Mouse (Mus musculus) gonadal fat pad, adult 2 months (tissue): ENCODE data around the gene Fetub. TPM values are rescaled to one million over a fixed set of nuclear protein-coding genes. Genes with fewer than 3 reads are reported as not detected.

Experiments
- DNase-seq: peaks from one replicate; pipeline ENCODE4 v3.0.0-alpha.2; 2012; ENCODE audit warnings: low read depth
- polyA plus RNA-seq: library from polyadenylated mRNA; depleted of rRNA; stranded (reverse); fragments of >200 nt; gene quantifications from 2 replicates; pipeline ENCODE4 v1.2.3, GENCODE M21; 2012; rRNA removed

Gene Fetub
- 10.9 and 13.7 TPM in 2 replicates for polyA plus RNA-seq

DNA sequence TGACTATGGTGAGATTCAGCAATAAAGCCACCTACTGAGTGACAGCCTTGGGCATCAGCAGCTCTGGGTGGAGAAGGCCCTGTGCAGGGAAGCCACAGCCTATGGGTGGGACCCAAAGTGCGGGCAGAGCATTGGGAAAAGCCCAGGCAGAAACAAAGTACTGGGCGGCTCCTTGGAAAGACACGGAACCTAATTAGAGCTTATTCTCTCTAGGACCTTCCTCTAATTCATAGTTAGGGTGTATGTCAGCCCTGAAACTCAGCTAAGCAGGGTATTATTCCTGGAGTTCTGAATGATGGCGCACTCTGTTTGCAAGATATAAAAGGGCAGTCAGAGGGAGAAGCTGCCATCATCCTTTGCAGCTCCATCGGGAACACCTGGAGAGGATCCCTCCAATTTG is at the start of gene Fetub:
Fetub (plus strand) TSS at position 301 of the 400 bp plus-strand sequence.
- no peak for DNase-seq

DNA sequence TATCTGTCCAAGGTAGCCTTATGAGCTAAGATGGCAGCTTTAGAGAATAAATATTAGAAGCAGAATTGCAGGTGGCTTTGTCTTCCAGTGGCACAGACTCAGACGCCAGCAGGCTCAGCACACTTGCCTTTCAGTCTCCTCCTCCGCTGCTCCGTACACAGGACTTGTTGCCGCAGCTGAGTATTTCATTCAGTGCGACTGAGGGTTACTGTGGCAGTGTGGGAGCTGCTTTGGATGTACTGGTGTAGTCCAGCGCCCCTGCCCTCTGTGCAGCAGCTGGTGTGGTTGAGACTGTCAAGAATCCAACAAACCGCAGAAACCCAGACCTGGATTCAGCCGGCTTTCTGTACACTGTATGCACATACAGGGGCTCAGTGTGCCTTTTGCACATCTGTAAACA is 45.7 kb upstream of the Fetub start:
- DNase-seq: no peak

DNA sequence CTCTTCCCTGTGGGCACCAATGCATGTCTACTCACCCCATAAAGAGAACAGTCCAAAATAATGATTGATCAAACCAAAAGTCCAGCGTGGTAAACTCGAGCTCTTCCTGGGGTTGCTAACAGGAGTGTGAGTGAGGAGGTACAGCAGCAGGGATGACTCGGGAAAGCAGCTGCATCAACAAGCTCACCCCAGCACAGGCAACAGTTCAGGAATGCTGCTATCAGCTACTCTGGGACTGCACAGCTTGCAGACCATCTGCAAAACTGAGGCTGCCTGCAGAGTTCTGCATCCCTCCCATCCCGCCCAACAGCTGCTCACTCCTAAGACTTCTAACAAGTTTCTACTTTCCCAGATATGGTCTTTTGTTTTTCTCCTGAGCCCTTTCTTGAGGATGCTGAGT is 44.8 kb upstream of the Fetub start:
- DNase-seq: no peak

DNA sequence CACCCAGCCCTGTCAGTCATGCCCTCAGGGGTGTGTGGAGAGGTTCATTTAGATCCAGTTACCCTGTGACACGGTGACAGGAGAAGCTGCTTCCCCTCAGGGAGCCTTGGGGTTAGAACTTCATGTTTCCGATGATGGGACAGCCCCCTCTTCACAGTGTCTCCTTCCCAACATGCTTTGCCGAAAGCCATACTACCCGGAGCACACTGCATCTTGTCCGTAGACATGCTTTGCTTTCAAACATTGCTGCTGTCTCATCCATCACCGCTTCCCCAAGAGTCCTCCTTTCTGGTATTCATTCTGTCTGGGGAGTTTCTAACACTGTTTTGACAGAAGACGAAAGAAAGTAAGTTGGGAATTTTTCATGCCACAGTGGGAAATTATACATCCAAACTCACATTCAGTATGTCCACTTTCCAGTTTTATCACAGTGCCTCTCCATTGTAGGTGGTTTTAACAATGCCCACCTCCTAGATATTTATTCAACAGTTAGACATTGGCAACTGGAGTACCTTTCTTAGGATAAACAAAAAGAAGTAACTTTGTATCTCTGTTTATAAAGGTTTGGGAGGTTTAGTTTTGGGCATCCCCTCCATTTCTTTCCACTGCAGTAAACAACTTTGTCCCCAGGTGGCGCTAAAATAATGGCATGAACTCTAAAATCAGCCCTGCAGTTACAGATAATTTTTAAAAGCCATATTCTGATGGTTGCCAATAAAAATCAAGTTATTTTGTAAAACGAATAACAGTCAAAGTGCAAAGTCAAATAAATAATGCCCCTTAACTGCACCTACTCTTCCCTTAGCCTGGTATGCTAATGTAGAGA is 41.7 kb upstream of the Fetub start:
- DNase-seq: no peak

DNA sequence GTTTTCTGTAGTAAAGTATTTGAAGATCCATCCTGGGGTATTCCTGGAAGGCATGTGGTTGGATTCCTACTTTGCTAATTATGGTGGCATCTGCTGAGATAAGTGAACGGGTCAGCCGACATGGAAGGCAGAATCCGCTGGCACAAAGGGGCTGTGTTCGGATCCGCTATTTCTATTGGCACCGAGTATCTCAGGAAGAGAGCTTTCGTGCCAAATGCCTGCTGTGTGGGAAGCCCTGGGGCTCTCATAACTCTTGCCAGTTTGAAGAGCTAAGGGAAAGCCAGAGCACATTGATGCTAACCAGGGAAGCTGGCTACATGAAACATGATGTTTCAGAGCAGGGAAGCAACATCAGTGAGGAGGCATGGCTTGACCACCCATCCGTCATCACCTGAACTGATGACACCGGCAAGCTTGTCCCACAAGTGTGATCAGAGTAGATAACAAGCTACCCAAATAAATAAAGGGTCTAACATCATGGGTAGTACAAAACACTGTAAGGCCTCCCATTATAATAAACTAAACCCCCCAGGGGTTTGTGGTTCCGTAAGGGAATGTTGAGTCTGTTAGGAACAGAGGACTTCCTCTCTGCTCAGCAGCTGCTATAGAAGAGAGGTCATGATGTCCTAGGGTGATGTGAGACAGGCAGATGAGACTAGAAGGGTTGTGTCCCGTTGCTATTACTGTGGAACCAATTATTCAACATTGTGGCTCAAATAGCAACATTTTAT is 40.3 kb upstream of the Fetub start:
- DNase-seq: no peak

- DNase-seq: no peak
Observed at GRCm38 (mm10) chr16:22878716-22879115, 39.4 kb upstream of the Fetub start.

- DNase-seq: no peak
Observed at GRCm38 (mm10) chr16:22879945-22880595, 38.1 kb upstream of the Fetub start.

GRCm38 (mm10) chr16:22880900-22881299 is 37.2 kb upstream of the Fetub start:
- no peak for DNase-seq

- no peak for DNase-seq
Observed at GRCm38 (mm10) chr16:22881487-22881886, 36.6 kb upstream of the Fetub start.

- no peak for DNase-seq
Observed at GRCm38 (mm10) chr16:22883441-22883840, 34.7 kb upstream of the Fetub start.

- DNase-seq: no peak
Observed at GRCm38 (mm10) chr16:22885356-22885755, 32.8 kb upstream of the Fetub start.

- no peak for DNase-seq
Observed at GRCm38 (mm10) chr16:22886726-22887125, 31.4 kb upstream of the Fetub start.

DNA sequence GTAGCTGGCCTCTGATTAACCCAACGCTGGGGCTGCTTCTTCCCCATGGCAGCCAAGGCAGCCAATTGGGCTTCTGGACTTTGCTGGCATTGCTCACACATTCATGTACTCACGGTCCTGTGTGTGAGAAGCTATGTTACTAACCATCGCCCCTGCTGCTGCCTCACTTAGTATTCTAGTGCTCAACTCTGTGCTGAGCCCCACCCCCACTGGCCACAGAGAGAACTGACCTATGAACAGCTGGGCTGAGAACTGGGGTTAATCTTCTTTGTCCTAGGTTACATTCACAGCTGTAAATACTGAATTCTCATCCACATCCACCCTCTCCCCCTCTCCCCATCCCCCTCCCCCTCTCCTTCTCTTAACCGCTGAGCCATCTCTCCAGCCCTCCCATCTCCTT is 29.3 kb upstream of the Fetub start:
- no peak for DNase-seq

- DNase-seq: no peak
Observed at GRCm38 (mm10) chr16:22889716-22890115, 28.4 kb upstream of the Fetub start.

DNA sequence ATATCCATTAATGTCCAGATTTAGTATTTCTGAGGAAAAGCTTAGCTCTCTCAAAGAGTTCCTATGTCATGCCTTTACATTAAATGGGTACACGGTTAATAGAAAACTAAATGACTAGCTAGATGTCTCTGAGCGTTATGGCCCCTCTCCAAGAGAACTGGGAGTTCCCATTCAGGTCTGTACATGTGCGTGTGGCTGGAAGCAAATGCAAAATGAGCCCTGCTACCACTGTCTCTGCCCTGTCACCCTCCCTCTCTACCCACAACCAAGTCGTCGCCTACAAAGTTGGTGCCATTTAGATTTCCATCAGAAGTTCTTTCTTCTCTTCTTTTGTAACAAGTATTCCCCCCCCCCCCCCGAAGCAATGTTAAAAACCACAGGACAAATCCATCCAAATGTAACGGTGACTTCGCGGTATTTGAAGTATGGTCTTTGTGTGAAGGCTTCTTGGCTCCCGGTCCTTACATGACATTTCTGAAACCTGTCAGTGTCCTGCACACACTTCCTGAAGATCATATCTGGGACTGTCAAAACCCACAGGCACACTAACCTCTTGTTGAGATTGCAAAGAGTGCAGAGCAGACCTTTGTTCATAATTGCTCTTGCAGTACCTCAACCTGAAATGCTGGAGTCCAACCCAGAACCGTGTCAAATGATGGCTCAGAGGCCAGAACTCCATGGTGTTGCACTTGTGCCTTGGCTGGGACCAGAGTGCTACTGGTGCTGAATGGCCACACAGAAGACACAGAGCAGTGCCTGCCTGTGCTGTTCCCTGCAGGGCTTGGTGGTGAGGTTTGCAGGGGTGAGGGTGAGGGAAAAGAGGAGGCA is 27.2 kb upstream of the Fetub start, which contains the start of gene Ahsg:
Ahsg (plus strand) TSS at position 595 of the 828 bp plus-strand sequence.
- no peak for DNase-seq

- DNase-seq: no peak
Observed at GRCm38 (mm10) chr16:22891733-22892154, 26.4 kb upstream of the Fetub start.

- DNase-seq: no peak
Observed at GRCm38 (mm10) chr16:22894095-22894494, 24.0 kb upstream of the Fetub start.

- no peak for DNase-seq
Observed at GRCm38 (mm10) chr16:22896618-22897017, 21.5 kb upstream of the Fetub start.

DNA sequence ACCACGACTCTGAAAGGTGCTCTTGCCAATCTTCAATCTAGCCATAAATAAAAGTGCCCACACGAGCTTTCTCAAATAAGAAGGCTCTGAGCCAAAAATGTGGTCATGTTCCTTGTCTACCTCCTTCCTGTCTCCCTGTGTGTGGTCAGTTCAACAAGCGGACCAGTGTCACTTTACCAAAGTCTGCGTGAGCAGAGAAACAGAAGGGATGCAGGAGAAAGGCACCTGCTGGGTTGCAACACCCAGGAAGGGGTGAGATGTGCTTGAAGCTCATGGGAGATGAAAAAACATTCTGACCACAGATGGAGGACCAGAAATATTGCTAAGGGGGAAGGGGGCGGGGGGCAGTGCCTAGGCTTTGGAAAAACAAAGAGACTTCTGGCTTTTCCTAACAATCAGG is 18.8 kb upstream of the Fetub start:
- no peak for DNase-seq

DNA sequence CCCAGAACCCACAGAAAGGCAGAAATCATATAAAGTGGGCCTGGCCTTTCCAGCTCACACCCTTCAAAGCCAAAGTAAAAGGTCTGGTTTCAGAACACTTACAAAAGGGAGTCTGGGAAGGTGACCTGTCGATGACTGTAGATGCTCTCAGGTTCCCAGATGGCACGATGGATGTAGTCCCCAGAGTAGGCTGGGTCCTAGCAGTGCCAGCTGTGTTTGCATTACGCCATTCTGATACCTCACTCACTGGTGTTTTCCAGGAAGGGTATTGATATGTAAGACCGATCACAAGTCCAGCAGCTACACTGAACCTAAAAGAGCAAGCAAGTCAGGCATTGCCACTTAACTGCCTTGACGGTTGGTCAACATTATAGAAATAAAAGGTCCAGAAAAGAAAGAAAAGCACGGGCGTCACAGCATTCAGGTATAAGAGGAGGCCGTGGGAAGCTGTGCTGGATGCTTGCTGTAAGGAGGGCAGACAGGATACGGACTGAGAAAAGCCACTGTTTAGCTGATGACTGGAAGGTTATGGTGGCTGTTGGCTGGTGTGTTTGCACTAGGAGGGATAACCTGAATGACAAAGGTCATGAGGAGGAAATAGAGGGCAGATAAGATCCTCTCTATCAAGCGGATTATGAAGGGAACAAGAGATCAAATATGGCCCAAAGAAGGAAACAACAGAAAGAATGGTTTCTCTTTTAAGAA is 18.1 kb upstream of the Fetub start:
- DNase-seq: no peak

GRCm38 (mm10) chr16:22901326-22901725 is 16.8 kb upstream of the Fetub start:
- DNase-seq: no peak
